Mouse (Mus musculus) 3134 (cell line): ENCODE results near the gene 6030458C11Rik.

Experiments used
- DNase-seq: peaks from one replicate; pipeline ENCODE4 v3.0.0-alpha.2; 2011; ENCODE audit warnings: low spot score; ENCODE audit not compliant: insufficient read length; ENCODE audit errors: extremely low read depth

6030458C11Rik gene

GRCm38 (mm10) chr15:12762258-12762913 is 62.1 kb downstream of the 6030458C11Rik start:
- no peak for DNase-seq

GRCm38 (mm10) chr15:12760747-12761146 is 63.7 kb downstream of the 6030458C11Rik start:
- DNase-seq = no peak

- DNase-seq = no peak
Observed at GRCm38 (mm10) chr15:12758461-12758860, 66.0 kb downstream of the 6030458C11Rik start.
